Mouse (Mus musculus): ENCODE measurements at regions not wholly inside any gene's neighbourhood (a gene's known extent, or its start where the extent isn't known, plus 50 kb on each side); places are given as distances from the start of the nearest gene placed in this dataset.

DNA sequence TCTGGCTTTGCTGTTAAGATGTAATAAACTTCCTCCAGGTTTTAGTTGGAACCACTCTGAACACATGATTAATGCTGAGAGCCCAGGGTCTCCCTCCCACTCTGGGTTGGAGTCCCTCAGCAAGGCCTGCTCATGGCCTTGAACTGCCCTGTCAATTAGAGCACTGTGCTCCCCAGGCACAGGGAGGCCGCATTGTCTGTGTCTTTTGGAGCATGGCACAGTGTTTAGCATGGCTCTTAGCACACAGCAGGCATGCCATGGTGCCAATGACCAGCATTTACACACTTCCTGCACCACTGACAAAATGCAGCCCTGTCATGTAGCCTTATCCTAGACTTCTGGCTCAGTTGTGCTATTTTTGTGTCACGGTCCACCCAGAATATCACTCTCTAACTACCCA is 398.2 kb upstream of the Mmadhc start:
- Histone ChIP-seq H3K36me3 (replicated peaks) (no peaks in the 10 kb centered on the region), H3K4me3 (replicated peaks) (no peak overlapping the region), H3K27me3 (no peaks in the 10 kb centered on the region), H3K9me3 (no peaks in the 10 kb centered on the region), H3K4me2 (no peak overlapping the region), H3K27ac (0 out of 2 replicates have a peak overlapping the region, but pooled peaks have one; percentile 46), H3K4me1 (peaks cover 18% of the 10 kb centered on the region), H3K9ac (no peak overlapping the region)
- 62% methylated on average over 2 of the region's 2 CpGs for WGBS
- peak; percentile 95 for ATAC-seq (ENCODE audit: low FRiP score)

DNA sequence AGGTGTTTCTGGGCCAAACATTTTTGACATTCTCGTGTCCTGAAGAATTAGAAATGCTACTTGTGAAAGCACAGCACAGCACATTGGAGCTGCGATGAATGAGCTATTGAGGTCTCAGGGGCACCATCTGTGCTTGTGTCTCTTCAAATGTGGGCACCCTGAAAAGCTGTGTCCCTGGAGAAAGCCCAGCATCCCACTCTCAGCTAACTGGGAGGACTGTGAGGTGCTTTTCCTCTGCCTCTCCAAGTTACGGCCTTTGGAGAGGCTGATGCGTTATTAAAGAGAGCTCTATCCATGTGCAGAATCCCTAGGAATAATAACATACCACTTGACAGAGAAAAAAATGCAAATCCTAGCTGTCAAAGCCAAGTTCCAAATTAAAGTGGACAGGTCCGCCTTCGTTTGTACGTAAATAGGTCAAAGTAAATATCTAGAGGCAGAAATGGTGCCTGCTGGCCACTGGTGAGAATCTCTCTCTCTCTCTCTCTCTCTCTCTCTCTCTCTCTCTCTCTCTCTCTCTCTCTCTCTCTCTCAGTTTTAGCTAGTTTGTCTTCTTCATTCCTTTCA is 397.3 kb upstream of the Mmadhc start:
- H3K9ac ChIP-seq, result no peak overlapping the region
- H3K4me2 ChIP-seq, result no peak overlapping the region
- no peak overlapping the region for H3K27ac ChIP-seq
- no peaks in the 10 kb centered on the region for H3K36me3 ChIP-seq (replicated peaks)
- no peaks in the 10 kb centered on the region for H3K27me3 ChIP-seq
- ATAC-seq (ENCODE audit: low FRiP score), result 0 out of 2 replicates have a peak, but pooled peaks have one; percentile 54
- 40% methylated on average over 7 of the region's 7 CpGs for WGBS
- no peaks in the 10 kb centered on the region for H3K9me3 ChIP-seq
- H3K4me1 ChIP-seq, result peaks cover 18% of the 10 kb centered on the region
- H3K4me3 ChIP-seq (replicated peaks), result no peak overlapping the region

DNA sequence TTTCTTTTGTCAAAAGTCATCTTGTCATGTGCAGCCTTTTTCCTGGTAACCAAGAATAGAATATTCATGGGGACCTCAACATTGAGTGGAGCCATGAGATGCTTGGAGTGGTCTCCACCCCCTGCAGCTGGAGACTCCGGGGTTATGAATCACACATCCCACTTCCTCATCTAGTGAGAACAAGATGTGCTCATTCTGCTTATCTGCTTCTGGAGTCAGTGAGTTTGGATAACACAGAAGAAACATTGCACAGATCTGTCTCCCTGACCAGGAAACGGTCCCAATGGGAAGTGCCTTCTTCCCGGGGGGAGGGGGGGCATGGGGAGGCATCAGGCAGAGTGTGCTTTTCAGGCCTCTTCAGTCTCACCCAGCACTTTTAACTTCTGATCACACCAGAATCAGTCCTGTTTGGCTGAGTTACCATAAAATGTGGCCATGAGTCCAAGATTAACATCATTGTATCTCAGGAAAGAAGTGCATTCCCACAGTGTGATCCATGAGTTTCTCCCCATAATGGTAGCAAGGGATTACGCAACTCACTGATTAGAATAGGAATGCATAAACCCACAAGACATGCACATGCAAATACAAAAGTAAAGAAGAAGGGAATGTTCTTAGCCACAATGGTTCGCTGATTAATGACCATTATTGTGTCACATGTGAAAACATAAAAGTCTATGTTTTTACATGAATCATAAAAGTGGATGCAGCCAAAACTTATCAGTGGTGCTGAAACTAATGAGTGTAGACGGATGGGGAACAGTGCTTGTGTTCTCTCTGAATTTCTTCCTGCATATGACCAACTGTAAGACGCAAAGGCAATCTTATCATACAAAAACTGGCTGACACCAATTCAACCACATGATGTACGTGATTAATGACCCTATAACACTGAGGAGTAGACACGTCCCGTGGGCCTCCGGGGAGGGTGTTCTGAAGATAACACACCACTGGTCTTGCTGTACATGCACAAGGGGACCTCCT is 393.8 kb upstream of the Mmadhc start:
- Histone ChIP-seq H3K27ac (no peak overlapping the region), H3K27me3 (no peaks in the 10 kb centered on the region), H3K36me3 (replicated peaks) (no peaks in the 10 kb centered on the region), H3K4me3 (replicated peaks) (no peak overlapping the region), H3K9ac (no peak overlapping the region), H3K4me1 (peaks cover 18% of the 10 kb centered on the region), H3K4me2 (no peak overlapping the region), H3K9me3 (no peaks in the 10 kb centered on the region)
- ATAC-seq (ENCODE audit: low FRiP score), result no peak
- 90% methylated on average over 11 of the region's 11 CpGs for WGBS

DNA sequence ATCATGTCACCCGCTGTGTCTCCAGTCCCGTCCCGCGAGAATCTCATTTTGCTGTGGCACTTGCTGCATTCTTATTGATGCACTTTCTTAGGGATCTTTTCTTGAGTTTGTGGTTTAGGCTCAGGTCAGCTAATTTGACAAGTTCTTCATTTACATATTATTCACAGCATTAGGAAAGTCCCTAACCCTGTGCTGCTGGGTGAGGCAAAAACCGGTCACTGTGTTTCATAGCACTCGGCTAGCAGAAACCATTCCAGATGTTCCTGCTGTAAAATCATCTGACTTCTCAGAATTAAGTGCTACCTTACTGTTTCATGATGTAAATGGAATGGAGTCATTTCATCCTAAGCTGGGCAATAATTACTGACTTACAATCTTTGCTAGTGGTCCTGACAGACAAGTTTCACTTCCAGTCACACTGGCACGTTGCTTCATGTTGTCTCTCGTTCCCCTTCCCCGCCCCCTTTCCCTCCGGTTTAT is 391.1 kb upstream of the Mmadhc start:
- no peaks in the 10 kb centered on the region for H3K9me3 ChIP-seq
- H3K9ac ChIP-seq, result no peak overlapping the region
- H3K27ac ChIP-seq, result no peak overlapping the region
- H3K27me3 ChIP-seq, result no peaks in the 10 kb centered on the region
- H3K4me2 ChIP-seq, result no peak overlapping the region
- H3K4me1 ChIP-seq, result no peaks in the 10 kb centered on the region
- H3K4me3 ChIP-seq (replicated peaks), result no peak overlapping the region
- no peak for ATAC-seq (ENCODE audit: low FRiP score)
- WGBS, result 90% methylated on average over 10 of the region's 10 CpGs
- no peaks in the 10 kb centered on the region for H3K36me3 ChIP-seq (replicated peaks)

DNA sequence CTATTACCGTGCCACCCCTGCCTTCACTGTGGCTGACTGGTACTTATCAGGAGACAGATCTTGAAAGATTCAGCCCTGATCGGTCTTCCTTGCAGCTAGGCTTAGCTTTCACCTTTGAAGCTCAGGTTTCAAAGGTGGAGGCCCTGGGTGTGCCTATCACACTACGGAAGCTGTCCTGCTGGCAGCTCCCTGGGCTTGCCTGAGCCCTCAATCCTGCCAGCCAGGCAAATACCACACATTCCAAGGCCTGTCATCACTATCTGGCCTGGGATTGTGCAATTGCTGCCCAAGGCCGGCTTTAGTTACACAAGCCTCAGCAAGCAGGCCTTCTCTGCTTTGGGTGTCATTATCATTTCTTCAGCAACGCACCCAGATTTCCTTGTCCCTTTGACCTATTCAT is 390.6 kb upstream of the Mmadhc start:
- no peaks in the 10 kb centered on the region for H3K9me3 ChIP-seq
- no peak overlapping the region for H3K27ac ChIP-seq
- no peak overlapping the region for H3K4me2 ChIP-seq
- no peaks in the 10 kb centered on the region for H3K27me3 ChIP-seq
- WGBS, result 69% methylated on average over 5 of the region's 5 CpGs
- no peak overlapping the region for H3K9ac ChIP-seq
- no peaks in the 10 kb centered on the region for H3K4me1 ChIP-seq
- ATAC-seq (ENCODE audit: low FRiP score), result no peak
- no peak overlapping the region for H3K4me3 ChIP-seq (replicated peaks)
- no peaks in the 10 kb centered on the region for H3K36me3 ChIP-seq (replicated peaks)

DNA sequence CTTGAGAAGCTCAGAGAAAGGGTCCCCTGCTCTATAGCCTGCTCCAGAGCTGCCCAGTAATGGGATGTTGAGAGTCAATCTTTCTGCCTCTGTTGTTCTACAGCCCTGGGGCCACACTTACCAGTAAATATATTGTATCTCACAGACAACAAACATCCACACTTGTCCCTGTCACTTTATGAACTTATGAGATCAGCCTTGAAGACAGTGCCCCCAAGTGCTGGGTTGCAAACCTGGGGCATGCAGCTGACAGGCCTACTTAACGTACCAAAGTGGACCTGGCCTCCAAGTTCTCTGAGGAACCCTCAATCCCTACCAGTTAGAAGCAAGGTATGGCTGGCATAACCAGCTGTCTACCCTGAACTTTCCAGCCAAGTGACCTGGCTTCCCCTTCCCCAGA is 380.9 kb upstream of the Mmadhc start:
- Histone ChIP-seq H3K27me3 (no peaks in the 10 kb centered on the region), H3K4me1 (no peaks in the 10 kb centered on the region), H3K27ac (no peak overlapping the region), H3K9ac (no peak overlapping the region), H3K36me3 (replicated peaks) (no peaks in the 10 kb centered on the region), H3K4me2 (no peak overlapping the region), H3K9me3 (no peaks in the 10 kb centered on the region), H3K4me3 (replicated peaks) (no peak overlapping the region)
- 93% methylated on average over 1 of the region's 1 CpGs for WGBS
- ATAC-seq (ENCODE audit: low FRiP score), result no peak

DNA sequence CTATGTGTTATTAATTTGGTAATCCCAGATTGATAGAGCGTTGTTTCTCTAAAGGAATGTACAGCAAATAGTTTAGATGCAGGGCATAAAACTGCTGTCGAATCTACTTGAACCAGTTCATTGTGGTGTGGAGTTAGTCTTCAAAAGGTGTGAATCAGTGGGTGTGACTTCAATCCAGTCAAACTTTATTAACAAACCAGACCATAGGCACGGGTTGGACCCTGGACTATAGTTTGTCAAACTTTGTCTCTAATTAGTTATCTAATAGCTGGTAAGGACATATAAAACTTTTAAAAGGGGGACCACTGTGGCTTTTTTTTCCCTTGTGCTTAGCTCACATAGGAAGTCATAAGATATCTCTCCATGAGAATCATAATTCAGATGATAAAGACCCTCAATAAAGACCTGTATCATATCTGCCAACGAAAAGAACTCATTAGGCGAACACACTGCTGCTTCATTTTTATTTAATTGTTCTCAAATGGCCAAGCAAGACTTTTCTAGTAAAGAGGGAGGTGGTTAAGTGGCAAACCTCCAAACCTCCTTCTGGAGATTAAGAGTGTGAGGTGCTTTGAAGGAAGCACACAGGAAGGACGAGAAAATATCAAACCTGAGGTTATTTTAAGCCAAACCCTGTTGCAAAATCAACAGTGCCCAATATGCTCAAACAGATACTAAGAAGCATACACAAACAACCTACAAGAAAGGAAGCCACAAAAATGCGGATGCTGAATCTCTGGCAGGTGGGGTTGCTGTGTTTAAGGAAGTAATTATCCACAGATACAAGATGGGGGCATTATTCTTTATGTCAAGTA is 379.3 kb upstream of the Mmadhc start:
- 90% methylated on average over 7 of the region's 7 CpGs for WGBS
- Histone ChIP-seq H3K4me1 (no peaks in the 10 kb centered on the region), H3K9me3 (no peaks in the 10 kb centered on the region), H3K4me3 (replicated peaks) (no peak overlapping the region), H3K27ac (no peak overlapping the region), H3K4me2 (no peak overlapping the region), H3K9ac (no peak overlapping the region), H3K27me3 (no peaks in the 10 kb centered on the region), H3K36me3 (replicated peaks) (no peaks in the 10 kb centered on the region)
- ATAC-seq (ENCODE audit: low FRiP score), result no peak

DNA sequence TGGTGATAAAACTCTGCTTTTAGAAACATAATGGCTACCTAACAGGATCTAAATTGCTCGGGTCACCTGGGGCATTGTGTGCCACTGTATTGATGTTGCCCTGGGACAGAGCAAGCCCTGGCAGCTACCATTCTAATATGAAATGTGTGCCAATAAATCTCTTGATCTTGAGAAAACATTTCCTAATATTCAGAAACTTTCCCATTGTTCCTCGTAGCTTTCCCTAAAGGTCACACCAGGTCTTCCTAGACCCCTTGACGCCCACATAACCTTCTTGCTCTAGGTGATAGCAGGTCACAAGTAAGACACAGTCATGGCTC is 378.2 kb upstream of the Mmadhc start:
- Histone ChIP-seq H3K4me3 (replicated peaks) (no peak overlapping the region), H3K4me1 (no peaks in the 10 kb centered on the region), H3K27me3 (no peaks in the 10 kb centered on the region), H3K9ac (no peak overlapping the region), H3K36me3 (replicated peaks) (no peaks in the 10 kb centered on the region), H3K27ac (no peak overlapping the region), H3K9me3 (no peaks in the 10 kb centered on the region), H3K4me2 (no peak overlapping the region)
- 93% methylated on average over 3 of the region's 3 CpGs for WGBS
- ATAC-seq (ENCODE audit: low FRiP score), result no peak

DNA sequence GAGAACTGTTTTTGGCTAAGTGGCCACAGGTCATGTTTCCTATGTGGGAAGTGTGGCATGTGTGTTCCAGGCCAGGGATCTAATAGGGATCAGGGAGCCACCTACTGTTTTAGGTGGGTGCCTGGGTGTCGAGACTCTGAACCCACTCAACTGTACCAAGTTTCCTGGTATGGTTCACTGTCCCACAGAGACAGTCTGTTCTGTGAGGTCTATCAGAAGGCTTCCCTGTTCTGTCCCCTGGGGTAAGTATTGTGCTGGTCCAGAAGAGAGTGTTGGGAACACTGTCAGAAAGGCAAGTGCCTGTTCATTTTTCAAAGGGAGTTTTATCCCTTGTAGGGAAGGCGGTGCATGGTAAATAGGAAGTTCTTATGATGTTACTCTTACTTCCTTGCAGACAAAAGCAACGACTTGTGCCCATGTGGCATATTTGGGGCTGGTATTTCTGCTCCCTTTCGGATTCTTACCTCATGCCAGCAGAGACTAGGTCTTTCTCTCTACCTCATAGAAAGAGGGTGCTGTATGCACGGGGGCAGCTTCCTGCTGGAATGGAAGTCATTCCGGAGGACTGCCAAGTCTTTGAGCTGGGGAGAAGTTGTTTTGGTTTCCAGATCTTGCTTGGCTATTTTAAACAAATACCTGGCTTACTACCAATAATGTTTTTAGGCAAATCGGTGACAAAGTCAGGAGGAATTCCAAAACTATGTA is 377.7 kb upstream of the Mmadhc start:
- WGBS, result 88% methylated on average over 7 of the region's 7 CpGs
- ATAC-seq (ENCODE audit: low FRiP score), result no peak
- Histone ChIP-seq H3K27ac (no peak overlapping the region), H3K9ac (no peak overlapping the region), H3K4me2 (no peak overlapping the region), H3K4me3 (replicated peaks) (no peak overlapping the region), H3K9me3 (no peaks in the 10 kb centered on the region), H3K27me3 (no peaks in the 10 kb centered on the region), H3K4me1 (no peaks in the 10 kb centered on the region), H3K36me3 (replicated peaks) (no peaks in the 10 kb centered on the region)

DNA sequence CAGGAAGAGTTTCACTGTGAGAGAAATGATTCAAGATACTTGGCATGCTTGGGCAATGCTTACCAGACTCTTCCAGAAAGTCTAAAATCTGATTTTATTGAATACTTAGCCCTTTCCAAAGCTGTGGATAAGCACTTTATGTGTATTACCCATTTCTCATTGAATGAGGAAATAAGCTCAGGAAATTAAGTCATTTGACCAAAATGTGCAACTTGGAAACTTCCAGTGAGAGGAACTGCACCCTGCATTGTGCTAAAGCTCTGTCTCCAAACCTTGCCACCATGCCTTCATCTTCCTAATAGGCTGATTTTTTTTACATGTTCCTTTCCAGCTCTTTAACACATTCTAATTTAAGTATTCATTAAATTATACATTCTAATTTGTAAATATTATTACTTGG is 372.7 kb upstream of the Mmadhc start:
- H3K36me3 ChIP-seq (replicated peaks), result no peaks in the 10 kb centered on the region
- H3K4me3 ChIP-seq (replicated peaks), result no peak overlapping the region
- H3K4me2 ChIP-seq, result no peak overlapping the region
- H3K4me1 ChIP-seq, result no peaks in the 10 kb centered on the region
- no peak for ATAC-seq (ENCODE audit: low FRiP score)
- no peak overlapping the region for H3K9ac ChIP-seq
- no peaks in the 10 kb centered on the region for H3K27me3 ChIP-seq
- H3K9me3 ChIP-seq, result no peaks in the 10 kb centered on the region
- no peak overlapping the region for H3K27ac ChIP-seq

DNA sequence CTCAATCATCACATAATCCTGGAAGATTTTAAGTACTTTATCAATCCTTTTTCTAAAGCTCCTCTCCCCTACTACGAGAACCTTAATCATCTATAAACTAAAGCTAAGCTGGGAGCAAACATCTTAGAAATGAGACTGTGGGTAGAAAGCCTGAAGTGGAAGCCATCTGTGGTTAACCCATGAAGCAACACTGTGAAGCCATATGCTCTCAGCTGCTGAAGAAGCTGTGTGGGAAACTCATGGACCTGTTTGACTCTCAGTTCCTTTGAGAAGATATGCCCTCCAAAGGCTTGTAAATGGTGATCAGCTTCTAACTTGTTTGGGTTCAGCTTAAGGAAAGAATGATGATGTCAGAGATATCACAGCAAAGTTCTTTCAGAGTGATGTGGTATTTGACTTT is 372.2 kb upstream of the Mmadhc start:
- Histone ChIP-seq H3K4me3 (replicated peaks) (no peak overlapping the region), H3K9me3 (no peaks in the 10 kb centered on the region), H3K4me2 (no peak overlapping the region), H3K36me3 (replicated peaks) (no peaks in the 10 kb centered on the region), H3K4me1 (no peaks in the 10 kb centered on the region), H3K27me3 (no peaks in the 10 kb centered on the region), H3K9ac (no peak overlapping the region), H3K27ac (no peak overlapping the region)
- no peak for ATAC-seq (ENCODE audit: low FRiP score)
- WGBS, result 85% methylated on average over 1 of the region's 1 CpGs

DNA sequence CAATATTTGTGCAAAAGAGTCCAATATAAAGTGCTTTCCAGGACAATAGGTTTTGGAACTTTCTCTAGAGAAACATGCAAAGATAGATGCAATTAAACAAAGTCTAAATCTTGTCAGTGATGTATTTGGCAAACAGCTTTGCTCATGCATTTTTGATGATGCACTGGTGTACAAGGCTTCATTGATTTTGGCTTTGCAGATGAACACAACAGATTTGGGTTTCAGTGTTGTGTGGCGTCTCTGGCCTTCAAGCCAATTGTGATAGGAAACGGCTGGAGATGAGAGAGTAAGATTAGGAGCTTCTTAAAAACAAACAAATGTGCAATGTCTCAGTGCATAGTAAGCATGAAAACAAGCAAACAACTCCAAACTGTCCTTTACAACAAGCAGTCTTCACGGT is 370.6 kb upstream of the Mmadhc start:
- H3K27me3 ChIP-seq, result no peaks in the 10 kb centered on the region
- 65% methylated on average over 3 of the region's 3 CpGs for WGBS
- H3K9me3 ChIP-seq, result no peaks in the 10 kb centered on the region
- H3K4me2 ChIP-seq, result no peak overlapping the region
- ATAC-seq (ENCODE audit: low FRiP score), result no peak
- H3K27ac ChIP-seq, result no peak overlapping the region
- H3K4me3 ChIP-seq (replicated peaks), result no peak overlapping the region
- H3K4me1 ChIP-seq, result no peaks in the 10 kb centered on the region
- no peaks in the 10 kb centered on the region for H3K36me3 ChIP-seq (replicated peaks)
- no peak overlapping the region for H3K9ac ChIP-seq
